Mouse (Mus musculus) embryonic facial prominence, embryonic 15.5 days (tissue): Measurements from ENCODE around the gene Dcst2. TPM values are rescaled to one million over a fixed set of nuclear protein-coding genes. Genes with fewer than 3 reads are reported as not detected.

Source experiments
- ATAC-seq: fragments of 200-750 bp; cut with Nextera tagmentation; 2 replicates; pipeline ENCODE4 v1.8.0; 2017; ENCODE audit warnings: low read depth, moderate TSS enrichment; ENCODE audit not compliant: insufficient number of reproducible peaks, low FRiP score, low TSS enrichment
- H3K27ac ChIP-seq: fragments of 300-500 bp; sonication (generic); replicated peaks from 2 replicates; pipeline ENCODE4 v1.5.1; 2015; ENCODE audit warnings: mild to moderate bottlenecking, inconsistent platforms
- H3K27me3 ChIP-seq: fragments of 300-500 bp; sonication (generic); 2 replicates; pipeline ENCODE4 v1.6.1; 2015; ENCODE audit warnings: inconsistent platforms
- H3K36me3 ChIP-seq: fragments of 300-500 bp; sonication (generic); 2 replicates; pipeline ENCODE4 v1.6.1; 2015; ENCODE audit warnings: mild to moderate bottlenecking, inconsistent platforms
- H3K4me1 ChIP-seq: fragments of 300-500 bp; sonication (generic); 2 replicates; pipeline ENCODE4 v1.6.1; 2015; ENCODE audit warnings: inconsistent platforms
- H3K4me2 ChIP-seq: fragments of 300-500 bp; sonication (generic); replicated peaks from 2 replicates; pipeline ENCODE4 v1.6.1; 2015; ENCODE audit warnings: mild to moderate bottlenecking, inconsistent platforms
- H3K4me3 ChIP-seq: fragments of 300-500 bp; sonication (generic); replicated peaks from 2 replicates; pipeline ENCODE4 v1.5.1; 2015; ENCODE audit warnings: mild to moderate bottlenecking, inconsistent platforms
- H3K9ac ChIP-seq: fragments of 300-500 bp; sonication (generic); 2 replicates; pipeline ENCODE4 v1.6.1; 2015; ENCODE audit warnings: inconsistent platforms
- H3K9me3 ChIP-seq: fragments of 300-500 bp; sonication (generic); replicated peaks from 2 replicates; pipeline ENCODE4 v1.6.1; 2016; ENCODE audit warnings: inconsistent platforms
- WGBS: fragments of 180-500 bp; shearing (Covaris S2); methylation state at CpG from one replicate; pipeline ENCODE4 v1.1.7; 2015; 5-methylcytosine and 5-hydroxymethylcytosine counted together
- polyA plus RNA-seq: library from polyadenylated mRNA; unstranded; fragments of >200 nt; fragmentation: Nextera tagmentation; extraction: Ambion mirVana; gene quantifications from 2 replicates; pipeline ENCODE4 v1.2.1, GENCODE M21; 2015

Dcst2 gene
- polyA plus RNA-seq, 1 experiment from 2014 or later = 0.13 TPM

- WGBS = 1% methylated on average over 9 of the region's 9 CpGs
- Histone ChIP-seq H3K27ac (peak overlapping the region; percentile 98), H3K36me3 (peaks cover 30% of the 10 kb centered on the region), H3K4me3 (peak overlapping the region; percentile 58), H3K27me3 (no peaks in the 10 kb centered on the region), H3K4me2 (peak overlapping the region; percentile 80), H3K9me3 (no peaks in the 10 kb centered on the region), H3K4me1 (peaks cover 56% of the 10 kb centered on the region), H3K9ac (peak overlapping the region; percentile 33)
- ATAC-seq = no peak
Measured at GRCm38 (mm10) chr3:89419571-89419970, 57.8 kb downstream of the Dcst2 start.

- H3K9ac ChIP-seq = peak overlapping the region; percentile 33; the same call in 1 of the 2 replicates
- peak overlapping the region; percentile 80 for H3K4me2 ChIP-seq
- H3K4me1 ChIP-seq = peaks cover 56% of the 10 kb centered on the region
- WGBS = 18% methylated on average over 3 of the region's 3 CpGs
- H3K27ac ChIP-seq = peak overlapping the region; percentile 98
- peak overlapping the region; percentile 58 for H3K4me3 ChIP-seq
- ATAC-seq = no peak
- peaks cover 30% of the 10 kb centered on the region for H3K36me3 ChIP-seq
- H3K9me3 ChIP-seq = no peaks in the 10 kb centered on the region
- H3K27me3 ChIP-seq = no peaks in the 10 kb centered on the region
Measured at GRCm38 (mm10) chr3:89419981-89420380, 58.2 kb downstream of the Dcst2 start.

- Histone ChIP-seq H3K27ac (peak overlapping the region; percentile 98), H3K9ac (no peak overlapping the region), H3K4me1 (peaks cover 56% of the 10 kb centered on the region), H3K9me3 (no peaks in the 10 kb centered on the region), H3K27me3 (no peaks in the 10 kb centered on the region), H3K4me3 (peak overlapping the region; percentile 53), H3K4me2 (peak overlapping the region; percentile 80), H3K36me3 (peaks cover 30% of the 10 kb centered on the region)
- ATAC-seq = no peak
- WGBS = 42% methylated on average over 2 of the region's 2 CpGs
Measured at GRCm38 (mm10) chr3:89420421-89420820, 58.6 kb downstream of the Dcst2 start.

GRCm38 (mm10) chr3:89421002-89421774, 59.4 kb downstream of the Dcst2 start:
- peak overlapping the region; percentile 58 for H3K9ac ChIP-seq
- no peaks in the 10 kb centered on the region for H3K27me3 ChIP-seq
- WGBS = 4% methylated on average over 11 of the region's 11 CpGs
- peaks cover 30% of the 10 kb centered on the region for H3K36me3 ChIP-seq
- peak overlapping the region; percentile 53 for H3K4me3 ChIP-seq
- H3K4me1 ChIP-seq = peaks cover 56% of the 10 kb centered on the region
- peak overlapping the region; percentile 80 for H3K4me2 ChIP-seq
- H3K27ac ChIP-seq = peak overlapping the region; percentile 98
- H3K9me3 ChIP-seq = no peaks in the 10 kb centered on the region
- peak; percentile 84 for ATAC-seq

- peak overlapping the region; percentile 98 for H3K27ac ChIP-seq
- H3K4me2 ChIP-seq = peak overlapping the region; percentile 80
- peak overlapping the region; percentile 53 for H3K4me3 ChIP-seq
- no peaks in the 10 kb centered on the region for H3K9me3 ChIP-seq
- H3K27me3 ChIP-seq = no peaks in the 10 kb centered on the region
- peak overlapping the region; percentile 58 for H3K9ac ChIP-seq
- peaks cover 34% of the 10 kb centered on the region for H3K36me3 ChIP-seq
- peaks cover 49% of the 10 kb centered on the region for H3K4me1 ChIP-seq
- no peak for ATAC-seq
- WGBS = 7% methylated on average over 22 of the region's 22 CpGs
Measured at GRCm38 (mm10) chr3:89421810-89422473, 60.2 kb downstream of the Dcst2 start.

GRCm38 (mm10) chr3:89422556-89423205, 60.9 kb downstream of the Dcst2 start:
- WGBS = 69% methylated on average over 6 of the region's 6 CpGs
- Histone ChIP-seq H3K27me3 (no peaks in the 10 kb centered on the region), H3K4me1 (peaks cover 44% of the 10 kb centered on the region), H3K27ac (peak overlapping the region; percentile 98; the same call in 1 of the 2 replicates), H3K36me3 (peaks cover 41% of the 10 kb centered on the region), H3K9ac (no peak overlapping the region; the same call in 1 of the 2 replicates), H3K9me3 (no peaks in the 10 kb centered on the region), H3K4me3 (peak overlapping the region; percentile 53), H3K4me2 (peak overlapping the region; percentile 80)
- no peak for ATAC-seq

- Histone ChIP-seq H3K36me3 (peaks cover 46% of the 10 kb centered on the region), H3K9me3 (no peaks in the 10 kb centered on the region), H3K27ac (no peak overlapping the region), H3K27me3 (no peaks in the 10 kb centered on the region), H3K9ac (no peak overlapping the region), H3K4me3 (no peak overlapping the region), H3K4me2 (no peak overlapping the region), H3K4me1 (peaks cover 39% of the 10 kb centered on the region)
- 91% methylated on average over 5 of the region's 5 CpGs for WGBS
- ATAC-seq = no peak
Measured at GRCm38 (mm10) chr3:89424416-89425140, 62.8 kb downstream of the Dcst2 start.

GRCm38 (mm10) chr3:89425141-89425525, 63.4 kb downstream of the Dcst2 start:
- WGBS = 81% methylated on average over 5 of the region's 5 CpGs
- H3K27me3 ChIP-seq = no peaks in the 10 kb centered on the region
- peaks cover 34% of the 10 kb centered on the region for H3K4me1 ChIP-seq
- no peak overlapping the region for H3K9ac ChIP-seq
- no peak for ATAC-seq
- H3K36me3 ChIP-seq = peaks cover 46% of the 10 kb centered on the region
- H3K4me2 ChIP-seq = no peak overlapping the region
- H3K4me3 ChIP-seq = no peak overlapping the region
- H3K9me3 ChIP-seq = no peaks in the 10 kb centered on the region
- no peak overlapping the region for H3K27ac ChIP-seq

- Histone ChIP-seq H3K4me1 (peaks cover 28% of the 10 kb centered on the region), H3K9ac (no peak overlapping the region), H3K27ac (no peak overlapping the region), H3K4me2 (no peak overlapping the region), H3K36me3 (peaks cover 46% of the 10 kb centered on the region), H3K9me3 (no peaks in the 10 kb centered on the region), H3K4me3 (no peak overlapping the region), H3K27me3 (no peaks in the 10 kb centered on the region)
- ATAC-seq = no peak
- WGBS = 90% methylated on average over 4 of the region's 4 CpGs
Measured at GRCm38 (mm10) chr3:89425876-89426275, 64.1 kb downstream of the Dcst2 start.
